Comparison of ENCODE assay signal across 20 mouse cellular contexts in genomic region chr14:71299755-71300154, GRCm38 (mm10).
DNase-seq lines count a peak whose midpoint lies in the region; ATAC-seq lines count a peak whose summit lies in the region.
"Had no signal": no experiment of that assay in that cellular context is flagged by ENCODE, and none has a peak within 500 bp of the region (broad histone marks: within the 10 kb centered on the region; RNA-seq: fewer than 3 reads in every experiment).

No protein-coding gene starts in this region.

- H3K27ac ChIP-seq in embryonic facial prominence, embryonic 14.5 days (replicated peaks; ENCODE audit: low read depth, low read length) = no peak overlapping the region
- H3K27ac ChIP-seq in embryonic facial prominence, embryonic 10.5 days (replicated peaks) = no peak overlapping the region
- no peak overlapping the region for H3K27ac ChIP-seq in heart, embryonic 11.5 days (ENCODE audit: low read depth, low read length)
- no peak overlapping the region for H3K27ac ChIP-seq in midbrain, embryonic 11.5 days (ENCODE audit: low read depth, low read length)
- no peak overlapping the region for H3K27ac ChIP-seq in midbrain, embryonic 10.5 days (replicated peaks)
- H3K27ac ChIP-seq: gastrocnemius, adult 2 months; liver, embryonic 15.5 days; midbrain, embryonic 13.5 days had no signal

- DNase-seq in embryonic facial prominence, embryonic 14.5 days (ENCODE audit: low spot score) = peak; percentile 29
- no peak for DNase-seq in embryonic facial prominence, embryonic 10.5 days (ENCODE audit: low spot score)
- DNase-seq in heart, postnatal 10 days = peak; percentile 18 to 42
- peak; percentile 77 for DNase-seq in midbrain, embryonic 11.5 days (ENCODE audit: low spot score, missing footprints)
- DNase-seq in midbrain, embryonic 10.5 days (ENCODE audit: low spot score) = no peak
- DNase-seq in adipocyte (ENCODE audit: low spot score) = peak; percentile 36
- no peak for DNase-seq in ovary, postnatal 14 days (ENCODE audit: low spot score)
- DNase-seq: adrenal gland, postnatal 25 days; B cell, adult 2 months; gastrocnemius, adult 2 months; kidney, adult 9 months; kidney, postnatal 36 days; lung, postnatal 36 days; right cerebral cortex, adult 18-20 months had no signal

- H3K9ac ChIP-seq in embryonic facial prominence, embryonic 14.5 days (ENCODE audit: low read depth, low read length) = no peak overlapping the region
- H3K9ac ChIP-seq in heart, embryonic 11.5 days (ENCODE audit: low read depth, low read length) = no peak overlapping the region
- no peak overlapping the region for H3K9ac ChIP-seq in midbrain, embryonic 11.5 days (ENCODE audit: low read length)
- H3K9ac ChIP-seq: liver, embryonic 15.5 days; midbrain, embryonic 13.5 days had no signal

- no peak; the same call in 1 of the 2 replicates for ATAC-seq in embryonic facial prominence, embryonic 14.5 days (ENCODE audit: low read depth)
- no peak for ATAC-seq in heart, embryonic 11.5 days (replicated peaks; ENCODE audit: insufficient number of reproducible peaks, low FRiP score, low TSS enrichment)
- no peak for ATAC-seq in midbrain, embryonic 11.5 days (ENCODE audit: low FRiP score)
- ATAC-seq: activated CD4-positive, CD25-positive, alpha-beta regulatory T cell, adult 4 months; forebrain, embryonic 16.5 days; midbrain, embryonic 13.5 days; Patski had no signal

- no peaks in the 10 kb centered on the region for H3K9me3 ChIP-seq in embryonic facial prominence, embryonic 14.5 days (ENCODE audit: control insufficient read depth, low read length)
- H3K9me3 ChIP-seq in embryonic facial prominence, embryonic 10.5 days = no peaks in the 10 kb centered on the region
- no peaks in the 10 kb centered on the region for H3K9me3 ChIP-seq in heart, embryonic 11.5 days (replicated peaks; ENCODE audit: control insufficient read depth, low read length)
- no peaks in the 10 kb centered on the region for H3K9me3 ChIP-seq in midbrain, embryonic 11.5 days (ENCODE audit: control insufficient read depth, low read length)
- no peaks in the 10 kb centered on the region for H3K9me3 ChIP-seq in midbrain, embryonic 10.5 days (replicated peaks)
- H3K9me3 ChIP-seq: liver, embryonic 15.5 days; midbrain, embryonic 13.5 days had no signal

- 42% methylated on average over 3 of the region's 6 CpGs for whole genome bisulfite sequencing in embryonic facial prominence, embryonic 14.5 days
- WGBS in embryonic facial prominence, embryonic 10.5 days = 67% methylated on average over 6 of the region's 6 CpGs
- 71% methylated on average over 6 of the region's 6 CpGs for WGBS in heart, embryonic 11.5 days (ENCODE audit: insufficient replicate concordance)
- 67% methylated on average over 6 of the region's 6 CpGs for WGBS in midbrain, embryonic 11.5 days
- 73% methylated on average over 6 of the region's 6 CpGs for whole genome bisulfite sequencing in midbrain, embryonic 10.5 days

- no peaks in the 10 kb centered on the region for H3K36me3 ChIP-seq in embryonic facial prominence, embryonic 14.5 days (ENCODE audit: control insufficient read depth, insufficient read depth, low read length)
- H3K36me3 ChIP-seq in embryonic facial prominence, embryonic 10.5 days (replicated peaks) = no peaks in the 10 kb centered on the region
- no peaks in the 10 kb centered on the region for H3K36me3 ChIP-seq in heart, embryonic 11.5 days (ENCODE audit: control insufficient read depth, insufficient read depth, low read length)
- no peaks in the 10 kb centered on the region for H3K36me3 ChIP-seq in midbrain, embryonic 11.5 days (ENCODE audit: control insufficient read depth, insufficient read depth, low read length)
- H3K36me3 ChIP-seq in midbrain, embryonic 10.5 days = no peaks in the 10 kb centered on the region
- H3K36me3 ChIP-seq: liver, embryonic 15.5 days; midbrain, embryonic 13.5 days had no signal

- no peak overlapping the region for H3K4me2 ChIP-seq in embryonic facial prominence, embryonic 14.5 days (ENCODE audit: low read depth, low read length)
- H3K4me2 ChIP-seq in heart, embryonic 11.5 days = no peak overlapping the region
- H3K4me2 ChIP-seq in midbrain, embryonic 11.5 days = no peak overlapping the region
- H3K4me2 ChIP-seq: liver, embryonic 15.5 days; midbrain, embryonic 13.5 days had no signal

- no peaks in the 10 kb centered on the region for H3K4me1 ChIP-seq in embryonic facial prominence, embryonic 14.5 days (ENCODE audit: control insufficient read depth, insufficient read depth, low read length)
- H3K4me1 ChIP-seq in embryonic facial prominence, embryonic 10.5 days = no peaks in the 10 kb centered on the region
- no peaks in the 10 kb centered on the region for H3K4me1 ChIP-seq in heart, embryonic 11.5 days (ENCODE audit: control insufficient read depth, insufficient read depth, low read length)
- H3K4me1 ChIP-seq in midbrain, embryonic 11.5 days (ENCODE audit: control insufficient read depth, insufficient read depth, low read length) = no peaks in the 10 kb centered on the region
- no peaks in the 10 kb centered on the region for H3K4me1 ChIP-seq in midbrain, embryonic 10.5 days
- H3K4me1 ChIP-seq: liver, embryonic 15.5 days; midbrain, embryonic 13.5 days had no signal

- H3K4me3 ChIP-seq in embryonic facial prominence, embryonic 14.5 days (ENCODE audit: low read depth, low read length) = no peak overlapping the region
- H3K4me3 ChIP-seq in embryonic facial prominence, embryonic 10.5 days = no peak overlapping the region
- H3K4me3 ChIP-seq in heart, embryonic 11.5 days (ENCODE audit: low read depth, low read length) = no peak overlapping the region
- H3K4me3 ChIP-seq in midbrain, embryonic 11.5 days (ENCODE audit: low read depth, low read length) = no peak overlapping the region
- H3K4me3 ChIP-seq in midbrain, embryonic 10.5 days = no peak overlapping the region
- H3K4me3 ChIP-seq: gastrocnemius, adult 2 months; liver, embryonic 15.5 days; midbrain, embryonic 13.5 days had no signal

- intact Hi-C loops in heart, postnatal 10 days (cut with DNase I) = no loop called here

- H3K27me3 ChIP-seq in embryonic facial prominence, embryonic 14.5 days (replicated peaks; ENCODE audit: control insufficient read depth, insufficient read depth, low read length) = no peaks in the 10 kb centered on the region
- no peaks in the 10 kb centered on the region for H3K27me3 ChIP-seq in embryonic facial prominence, embryonic 10.5 days (replicated peaks; ENCODE audit: low read depth, poor library complexity, severe bottlenecking)
- no peaks in the 10 kb centered on the region for H3K27me3 ChIP-seq in heart, embryonic 11.5 days (ENCODE audit: control insufficient read depth, insufficient read depth, low read length)
- H3K27me3 ChIP-seq in midbrain, embryonic 11.5 days (ENCODE audit: control insufficient read depth, insufficient read depth, low read length) = no peaks in the 10 kb centered on the region
- no peaks in the 10 kb centered on the region for H3K27me3 ChIP-seq in midbrain, embryonic 10.5 days (ENCODE audit: low read depth, poor library complexity, severe bottlenecking)
- H3K27me3 ChIP-seq: liver, embryonic 15.5 days; midbrain, embryonic 13.5 days; Patski had no signal

Comparison
In these comparisons a context has a peak if more than half of its experiments do, and no peak if none do; other contexts are left out.
1. DNase-seq: peak in embryonic facial prominence, embryonic 14.5 days (single experiment), heart, postnatal 10 days (2 of 2), midbrain, embryonic 11.5 days (single experiment) and adipocyte (single experiment); none in embryonic facial prominence, embryonic 10.5 days (single experiment), midbrain, embryonic 10.5 days (single experiment) and ovary, postnatal 14 days (single experiment).